Mouse (Mus musculus): ENCODE measurements at regions not wholly inside any gene's neighbourhood (a gene's known extent, or its start where the extent isn't known, plus 50 kb on each side); places are given as distances from the start of the nearest gene placed in this dataset.

DNA sequence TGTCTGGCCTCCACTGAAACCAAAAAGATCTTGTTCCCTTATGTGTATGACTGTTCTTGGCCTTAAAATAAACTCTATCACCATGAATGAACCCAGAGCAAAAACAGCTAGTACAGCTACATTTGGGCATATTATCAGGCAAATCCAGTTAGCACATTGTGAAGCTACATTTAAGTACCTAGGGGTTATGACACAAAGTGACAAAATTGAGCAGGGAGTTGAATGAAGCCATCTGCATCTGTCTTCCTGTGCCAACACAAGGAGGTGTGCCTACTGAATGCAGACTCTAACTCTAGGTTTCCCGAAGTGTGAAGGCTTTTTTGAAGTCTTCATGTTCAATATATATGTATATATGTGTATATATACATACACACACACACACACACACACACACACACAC is 169.9 kb upstream of the Tmem161b start:
- TF ChIP-seq CTCF (conservative IDR thresholded peaks at IDR 0.05; ENCODE audit: insufficient read depth, insufficient read length, low read depth, low read length): no peak
- no peak for TF ChIP-seq POLR2A (IDR thresholded peaks at IDR 0.05; ENCODE audit: low read depth, low read length)
